Mouse (Mus musculus): Measurements from ENCODE around the gene Knl1. TPM values are rescaled to one million over a fixed set of nuclear protein-coding genes. Genes with fewer than 3 reads are reported as not detected.
"Not testable (repeated sequence)": the region's sequence is repeated elsewhere in the genome, so short reads cannot be mapped to it uniquely, and the experiment has no call there.

Knl1 gene
- polyA plus RNA-seq (2021) = 9.3 TPM

GRCm38 (mm10) chr2:119046649-119047611 is at the start of gene Knl1:
Gene Knl1, plus strand, starts transcription at chr2:119047119.
- DNase-seq (ENCODE audit: low read depth, low spot score) (peak; percentile 86), ATAC-seq (peak; percentile 45)
- H3K27me3 ChIP-seq = no peaks in the 10 kb centered on the region
- POLR2A ChIA-PET = interaction anchor here (1.2 kb wide), 1 partner anchor 14 kb away, joined by 3 read pairs; no protein-coding TSS in a partner anchor
- in situ Hi-C loops (cut with MboI; ENCODE audit: low pct_unique_long_range_greater_than_20kb) = no loop called here
- TF ChIP-seq CTCF (IDR thresholded peaks at IDR 0.05) = no peak
- CTCF ChIA-PET = interaction anchor here (1.1 kb wide), 1 partner anchor 10 kb away, joined by 4 read pairs; no protein-coding TSS in a partner anchor

GRCm38 (mm10) chr2:118998115-118998866 is 48.6 kb upstream of the Knl1 start:
- CTCF ChIA-PET = interaction anchor here (0.9 to 1.3 kb wide), 2 partner anchors 10 to 20 kb away, joined by 3 read pairs; no protein-coding TSS in a partner anchor
- in situ Hi-C loops (cut with MboI; ENCODE audit: low pct_unique_long_range_greater_than_20kb) = loop anchor here (25.0 kb wide), 1 partner anchor 211 kb away; the partner anchor contains the start of gene Disp2
- peaks cover 8% of the 10 kb centered on the region for H3K27me3 ChIP-seq
- ATAC-seq = no peak
- DNase-seq (ENCODE audit: low read depth, low spot score) = no peak
- TF ChIP-seq CTCF (IDR thresholded peaks at IDR 0.05) = no peak
- POLR2A ChIA-PET = interaction anchor here (0.6 kb wide), 1 partner anchor 12 kb away, joined by 3 read pairs; no protein-coding TSS in a partner anchor

GRCm38 (mm10) chr2:118999025-118999639 is 47.8 kb upstream of the Knl1 start:
- ATAC-seq = no peak
- no peak for TF ChIP-seq CTCF (IDR thresholded peaks at IDR 0.05)
- in situ Hi-C loops (cut with MboI; ENCODE audit: low pct_unique_long_range_greater_than_20kb) = loop anchor here (25.0 kb wide), 1 partner anchor 212 kb away; the partner anchor contains the start of gene Disp2
- ChIA-PET CTCF (interaction anchor here (0.9 to 1.3 kb wide), 2 partner anchors 11 to 21 kb away, joined by 3 read pairs; no protein-coding TSS in a partner anchor), POLR2A (interaction anchor here (0.6 kb wide), 1 partner anchor 13 kb away, joined by 3 read pairs; no protein-coding TSS in a partner anchor)
- no peak for DNase-seq (ENCODE audit: low read depth, low spot score)
- peaks cover 8% of the 10 kb centered on the region for H3K27me3 ChIP-seq

GRCm38 (mm10) chr2:119006886-119007285 is 40.0 kb upstream of the Knl1 start:
- no peak for DNase-seq (ENCODE audit: low read depth, low spot score)
- ATAC-seq = no peak
- no peak for TF ChIP-seq CTCF (IDR thresholded peaks at IDR 0.05)
- ChIA-PET POLR2A (no interaction called here), CTCF (no interaction called here)
- in situ Hi-C loops (cut with MboI; ENCODE audit: low pct_unique_long_range_greater_than_20kb) = no loop called here
- no peaks in the 10 kb centered on the region for H3K27me3 ChIP-seq

- ChIA-PET POLR2A (no interaction called here), CTCF (interaction anchor here (1.5 kb wide), 1 partner anchor 10 kb away, joined by 3 read pairs; no protein-coding TSS in a partner anchor)
- no peaks in the 10 kb centered on the region for H3K27me3 ChIP-seq
- TF ChIP-seq CTCF (IDR thresholded peaks at IDR 0.05) = no peak
- DNase-seq (ENCODE audit: low read depth, low spot score) (no peak), ATAC-seq (no peak)
- in situ Hi-C loops (cut with MboI; ENCODE audit: low pct_unique_long_range_greater_than_20kb) = no loop called here
Observed at GRCm38 (mm10) chr2:119009376-119009775, 37.5 kb upstream of the Knl1 start.

DNA sequence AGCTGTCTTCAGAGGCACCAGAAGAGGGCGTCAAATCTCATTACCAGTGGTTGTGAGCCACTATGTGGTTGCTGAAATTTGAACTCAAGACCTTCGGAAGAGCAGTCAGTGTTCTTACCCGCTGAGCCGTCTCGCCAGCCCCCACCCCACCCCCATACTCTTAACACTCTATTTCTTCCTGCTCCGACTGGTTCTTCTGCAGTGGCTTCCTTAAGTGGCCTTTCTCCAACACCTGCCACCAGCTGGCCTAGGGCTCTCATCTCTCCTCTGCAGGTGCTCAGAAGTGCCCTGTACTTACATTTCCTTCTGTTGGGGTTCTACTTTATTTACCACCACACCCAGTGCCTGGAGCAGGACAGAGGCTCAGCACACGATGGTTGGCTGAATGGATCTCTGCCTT is 31.9 kb upstream of the Knl1 start:
- DNase-seq (ENCODE audit: low read depth, low spot score) (no peak), ATAC-seq (no peak)
- ChIA-PET POLR2A (no interaction called here), CTCF (no interaction called here)
- in situ Hi-C loops (cut with MboI; ENCODE audit: low pct_unique_long_range_greater_than_20kb) = no loop called here
- no peaks in the 10 kb centered on the region for H3K27me3 ChIP-seq
- TF ChIP-seq CTCF (IDR thresholded peaks at IDR 0.05) = no peak

DNA sequence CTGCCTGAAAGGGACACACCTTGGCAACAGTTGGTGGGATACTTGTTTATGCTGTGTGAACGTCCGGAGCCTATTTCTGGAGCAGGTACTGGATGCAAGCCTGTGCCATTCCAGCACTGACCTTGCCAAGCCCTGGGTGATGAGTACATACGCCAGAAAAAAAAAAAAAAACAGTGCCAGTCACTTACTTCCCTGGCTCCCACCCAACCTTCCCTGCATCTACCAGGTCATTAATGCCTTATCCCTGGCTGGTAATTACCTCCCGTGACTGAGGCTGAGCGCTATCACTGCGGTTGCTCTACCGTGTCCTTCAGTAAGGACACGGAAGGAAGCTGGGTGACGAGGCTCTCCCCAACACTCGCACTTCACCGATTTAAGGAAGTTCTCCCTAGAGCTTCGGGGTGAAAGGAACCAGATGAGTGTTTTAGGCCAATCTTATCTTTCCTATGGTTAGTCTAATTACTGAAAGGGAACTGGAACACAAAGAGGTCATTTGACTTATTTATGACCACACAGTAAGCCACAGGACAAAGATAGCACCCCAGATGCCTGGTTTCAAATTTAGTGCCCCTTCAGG is 31.2 kb upstream of the Knl1 start:
- ATAC-seq (peak; percentile 73), DNase-seq (ENCODE audit: low read depth, low spot score) (peak; percentile 43)
- no peak for TF ChIP-seq CTCF (IDR thresholded peaks at IDR 0.05)
- POLR2A ChIA-PET = no interaction called here
- H3K27me3 ChIP-seq = no peaks in the 10 kb centered on the region
- CTCF ChIA-PET = no interaction called here
- in situ Hi-C loops (cut with MboI; ENCODE audit: low pct_unique_long_range_greater_than_20kb) = no loop called here

DNA sequence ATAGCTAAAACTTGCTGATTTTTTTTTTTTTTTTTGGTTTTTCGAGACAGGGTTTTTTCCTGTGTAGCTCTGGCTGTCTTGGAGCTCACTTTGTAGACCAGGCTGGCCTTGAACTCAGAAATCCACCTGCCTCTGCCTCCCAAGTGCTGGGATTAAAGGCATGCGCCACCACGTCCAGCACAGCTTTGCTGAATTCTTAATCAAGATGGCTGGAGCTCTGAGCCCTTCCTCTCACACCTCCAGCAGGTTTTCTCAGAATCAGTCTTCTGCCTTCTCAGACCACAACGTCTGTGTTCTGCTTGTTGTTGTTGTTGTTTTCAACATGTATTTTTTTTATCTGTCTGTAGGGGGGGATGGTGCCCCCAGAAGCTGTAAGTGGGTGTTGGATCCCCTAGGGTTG is 30.6 kb upstream of the Knl1 start:
- in situ Hi-C loops (cut with MboI; ENCODE audit: low pct_unique_long_range_greater_than_20kb); POLR2A ChIA-PET; DNase-seq (ENCODE audit: low read depth, low spot score); H3K27me3 ChIP-seq; CTCF ChIA-PET; ATAC-seq: not testable (repeated sequence)

DNA sequence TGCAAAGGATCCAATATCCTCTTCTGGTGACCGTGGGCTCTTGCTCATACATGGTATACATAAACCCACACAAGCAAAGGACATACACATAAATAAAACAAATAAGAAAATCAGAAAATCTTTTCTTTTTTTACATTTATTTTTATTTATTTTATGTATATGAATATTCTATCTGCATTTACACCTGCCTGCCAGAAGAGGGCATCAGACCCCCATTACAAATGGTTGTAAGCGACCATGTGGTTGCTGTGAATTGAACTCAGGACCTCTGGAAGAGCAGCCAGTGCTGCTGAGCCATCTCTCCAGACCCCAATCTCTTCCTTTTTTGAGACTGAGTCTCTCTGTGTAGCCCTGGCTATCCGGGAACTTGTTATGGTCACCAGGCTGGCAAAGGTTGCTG is 29.3 kb upstream of the Knl1 start:
- H3K27me3 ChIP-seq = no peaks in the 10 kb centered on the region
- CTCF ChIA-PET = no interaction called here
- ATAC-seq = no peak
- in situ Hi-C loops (cut with MboI; ENCODE audit: low pct_unique_long_range_greater_than_20kb) = no loop called here
- TF ChIP-seq CTCF (IDR thresholded peaks at IDR 0.05) = peak; percentile 59
- DNase-seq (ENCODE audit: low read depth, low spot score) = no peak
- POLR2A ChIA-PET = no interaction called here

Data from Patski (cell line).